Mouse (Mus musculus) E14TG2a.4 (cell line): ENCODE results near the gene Chrna5.

Experiments used
- CTCF ChIP-seq: conservative IDR thresholded peaks from 2 replicates; pipeline ENCODE4 v1.5.1; 2014; ENCODE audit warnings: low read length
- POU5F1 ChIP-seq: IDR thresholded peaks from 2 replicates; pipeline ENCODE4 v1.6.1; 2014; ENCODE audit warnings: low read length, borderline replicate concordance

GRCm38 (mm10) chr9:55023902-55024583 lies 43.4 kb downstream of the Chrna5 start:
- TF ChIP-seq POU5F1 (no peak), CTCF (peak; percentile 76)
